Mouse (Mus musculus) retina, adult 2 months (tissue): ENCODE data around the gene Tle2.

ENCODE experiments used
- DNase-seq: peaks from one replicate; pipeline ENCODE4 v3.0.0-alpha.2; 2012; ENCODE audit warnings: low read depth, low spot score

The Tle2 gene

DNA sequence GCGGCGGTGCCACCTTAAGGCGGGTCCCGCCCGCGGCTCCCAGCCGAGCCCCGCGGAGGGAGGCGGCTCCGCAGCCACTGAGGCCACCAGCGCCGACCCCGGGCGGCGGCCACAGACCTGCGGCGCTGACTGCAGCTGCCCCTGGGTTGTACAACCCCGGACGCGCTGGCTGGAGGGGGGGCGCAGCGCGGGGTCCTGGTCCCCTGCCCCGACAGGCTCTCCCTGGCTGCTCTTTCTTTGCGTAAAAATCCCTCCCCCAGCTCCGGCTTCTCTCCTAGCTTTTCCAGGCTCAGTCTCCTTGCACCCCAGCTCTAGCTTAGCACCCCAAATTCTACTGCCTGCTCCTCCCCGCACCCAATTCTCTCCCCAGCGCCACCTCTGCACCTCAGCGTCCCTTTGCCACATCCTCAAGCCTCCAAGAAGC lies 859 bp downstream of the Tle2 start:
- DNase-seq = no peak

DNA sequence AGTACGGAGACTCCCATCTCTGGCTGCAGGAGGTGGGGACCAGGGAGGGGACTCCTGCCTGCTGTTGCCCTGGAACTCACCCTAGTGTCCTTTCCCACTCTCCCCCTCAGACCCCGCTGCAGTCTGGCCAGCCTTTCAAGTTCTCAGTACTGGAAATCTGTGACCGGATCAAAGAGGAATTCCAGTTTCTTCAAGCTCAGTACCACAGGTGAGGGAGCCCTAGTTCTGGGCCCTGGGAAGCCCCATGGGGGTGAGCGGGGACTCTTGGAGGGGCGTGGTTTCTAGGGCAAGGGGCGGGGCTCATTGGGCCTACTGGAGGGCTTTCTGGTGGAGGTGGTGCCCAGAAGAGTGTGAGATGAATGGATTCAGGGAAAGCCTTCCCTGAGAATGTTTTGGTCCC lies 1.3 kb downstream of the Tle2 start:
- DNase-seq = no peak

DNA sequence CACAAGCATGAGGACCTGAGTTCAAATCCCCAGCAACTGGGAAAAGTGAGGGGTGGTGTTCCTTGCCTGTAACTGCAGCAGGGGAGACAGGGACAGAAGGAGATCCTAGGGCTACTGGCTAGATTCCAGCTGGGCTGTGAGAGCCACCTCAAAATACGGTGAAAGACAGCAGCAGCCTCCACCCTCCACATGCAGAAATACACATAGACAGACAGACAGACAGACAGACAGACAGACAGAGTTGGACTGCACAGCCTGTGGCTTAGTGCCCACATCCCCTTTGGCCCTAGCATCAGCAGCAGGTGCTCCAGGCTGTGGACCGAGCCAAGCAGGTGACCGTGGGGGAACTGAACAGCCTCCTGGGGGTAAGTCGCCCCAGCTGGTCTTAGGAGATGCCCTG lies 5.6 kb downstream of the Tle2 start:
- DNase-seq = no peak

DNA sequence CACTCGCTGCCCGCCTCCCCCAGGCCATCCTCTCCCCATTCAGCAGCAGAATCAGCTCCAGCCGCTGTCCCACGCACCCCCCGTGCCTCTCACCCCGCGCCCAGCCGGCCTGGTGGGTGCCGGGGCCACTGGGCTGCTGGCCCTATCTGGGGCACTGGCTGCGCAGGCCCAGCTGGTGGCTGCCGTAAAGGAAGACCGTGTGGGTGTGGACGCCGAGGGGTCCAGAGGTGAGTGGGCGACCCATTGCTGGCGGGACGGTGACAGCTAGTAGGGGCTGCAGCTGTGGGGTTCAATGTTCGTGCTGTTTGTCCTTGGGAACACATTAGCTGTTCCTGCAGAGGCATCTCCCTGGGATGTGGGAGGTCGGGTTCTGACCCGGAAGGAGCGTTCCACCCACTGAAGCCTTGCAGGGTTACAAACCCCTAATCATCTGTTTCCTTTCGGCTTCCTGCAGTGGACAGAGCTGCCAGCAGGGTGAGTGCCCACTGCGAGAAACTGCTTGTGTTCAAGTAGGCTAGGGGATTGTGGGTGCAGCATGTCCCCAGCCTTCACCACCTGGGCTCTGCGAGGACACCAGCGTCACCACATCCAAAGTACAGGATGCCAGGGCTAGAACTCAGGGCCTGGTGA lies 6.2 kb downstream of the Tle2 start:
- no peak for DNase-seq

DNA sequence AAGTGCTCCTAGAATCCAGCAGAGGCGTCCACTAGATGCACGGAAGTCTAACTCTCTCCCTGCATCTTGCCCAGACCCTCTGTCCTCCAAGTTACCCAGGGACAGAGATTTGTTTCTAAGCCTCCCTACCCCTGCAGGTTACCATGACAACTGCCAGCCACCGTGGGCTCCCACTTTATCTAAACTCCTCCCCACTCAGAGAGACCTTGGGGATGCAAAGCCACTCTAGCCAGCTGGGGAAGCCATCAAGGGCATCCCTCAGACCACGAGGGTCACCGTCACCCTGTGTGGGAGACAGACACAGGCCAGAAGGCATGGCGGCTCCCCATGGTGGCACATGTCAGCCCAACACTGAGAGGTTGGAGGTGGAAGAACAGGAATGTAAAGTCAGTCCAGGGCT lies 9.0 kb downstream of the Tle2 start:
- no peak for DNase-seq

DNA sequence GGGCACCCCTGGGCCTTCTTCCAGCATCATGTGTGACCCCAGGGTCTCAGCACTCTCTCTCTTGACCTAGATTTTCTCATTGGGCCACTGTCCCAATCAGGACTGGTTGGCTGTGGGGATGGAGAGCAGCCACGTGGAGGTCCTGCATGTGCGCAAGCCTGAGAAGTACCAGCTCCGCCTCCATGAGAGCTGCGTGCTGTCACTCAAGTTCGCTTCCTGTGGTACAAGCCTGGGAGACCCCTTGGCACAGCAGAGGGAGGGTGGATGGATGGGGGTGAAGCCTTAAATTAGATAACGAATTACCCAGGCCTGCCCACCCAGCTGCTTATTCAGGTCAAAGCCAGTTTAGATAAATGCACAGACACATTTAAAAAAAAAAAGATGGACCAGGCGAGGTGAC lies 14.4 kb downstream of the Tle2 start:
- DNase-seq = no peak

DNA sequence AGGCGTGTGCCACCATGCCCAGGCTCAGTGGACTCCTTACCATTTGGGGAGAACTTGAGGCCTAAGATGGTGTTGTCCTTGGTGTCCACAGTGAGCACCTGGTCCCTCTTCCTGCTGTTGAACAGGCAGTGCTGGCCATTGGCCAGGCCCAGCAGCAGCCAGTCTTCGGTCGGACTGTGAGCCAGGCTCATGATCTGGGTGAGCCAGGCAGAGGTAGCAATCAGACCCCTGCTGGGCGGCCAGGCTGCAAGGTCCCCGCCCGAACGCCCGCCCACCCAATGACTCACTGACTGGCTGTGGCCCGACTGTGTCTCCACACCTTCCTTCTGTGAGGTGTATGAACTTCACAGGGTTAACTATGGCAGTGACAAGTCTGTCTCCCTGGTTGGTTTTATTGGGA lies 17.5 kb downstream of the Tle2 start:
- no peak for DNase-seq

DNA sequence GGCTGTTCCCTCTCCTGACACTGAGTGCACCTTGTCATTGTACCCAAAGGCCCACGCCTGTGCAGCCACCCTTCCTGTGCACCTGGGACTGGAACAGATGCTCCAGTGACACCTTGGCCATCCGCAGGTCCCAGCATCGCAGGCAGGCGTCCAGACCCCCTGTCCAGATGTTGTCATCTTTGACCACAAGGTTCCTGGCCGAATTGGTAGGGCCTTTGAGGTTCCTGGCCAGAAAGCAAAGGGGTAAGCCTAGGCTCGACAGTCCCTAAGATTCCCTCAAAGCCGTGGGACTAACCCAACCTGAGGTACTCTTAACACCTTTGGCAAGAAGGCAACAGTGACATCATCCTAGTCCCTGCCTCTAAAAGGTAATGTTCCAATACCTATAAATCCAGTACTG lies 18.3 kb downstream of the Tle2 start:
- no peak for DNase-seq

DNA sequence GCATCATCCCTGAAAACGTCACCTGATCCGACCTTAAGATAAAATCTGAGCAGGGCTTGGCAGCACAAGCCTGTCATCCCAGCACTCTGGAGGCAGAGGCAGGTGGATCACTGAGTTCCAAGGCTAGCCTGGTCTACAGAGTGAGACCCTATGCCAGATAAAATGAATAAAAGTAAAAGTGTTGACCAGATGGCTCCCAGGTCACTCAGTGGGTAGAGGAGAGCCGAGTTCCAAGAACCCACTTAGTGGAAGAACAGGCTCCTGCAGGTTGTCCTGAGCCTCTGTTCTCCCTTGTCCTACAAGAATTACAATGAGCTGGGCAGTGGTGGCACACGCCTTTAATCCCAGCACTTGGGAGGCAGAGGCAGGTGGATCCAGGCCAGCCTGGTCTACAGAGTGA lies 18.9 kb downstream of the Tle2 start:
- no peak for DNase-seq

DNA sequence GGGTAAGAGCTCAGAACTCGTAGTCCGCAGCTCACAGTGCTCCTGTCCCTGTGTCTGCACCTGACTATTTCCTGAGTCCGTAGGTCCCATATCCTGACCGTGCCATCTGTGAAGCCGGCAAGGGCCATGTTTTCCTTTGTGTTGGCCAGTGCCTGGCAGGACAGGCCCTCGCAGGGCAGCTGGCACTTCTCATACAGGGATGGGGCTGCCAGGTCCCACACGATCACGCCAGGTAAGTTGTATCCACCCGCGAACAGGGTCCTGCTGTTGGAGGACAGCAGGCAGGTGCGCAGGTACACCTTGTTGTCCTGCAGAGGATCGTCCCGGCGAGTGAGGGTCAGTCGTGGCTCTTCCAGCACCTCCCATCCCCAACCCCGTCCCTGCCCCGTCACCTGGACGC lies 19.6 kb downstream of the Tle2 start:
- no peak for DNase-seq

DNA sequence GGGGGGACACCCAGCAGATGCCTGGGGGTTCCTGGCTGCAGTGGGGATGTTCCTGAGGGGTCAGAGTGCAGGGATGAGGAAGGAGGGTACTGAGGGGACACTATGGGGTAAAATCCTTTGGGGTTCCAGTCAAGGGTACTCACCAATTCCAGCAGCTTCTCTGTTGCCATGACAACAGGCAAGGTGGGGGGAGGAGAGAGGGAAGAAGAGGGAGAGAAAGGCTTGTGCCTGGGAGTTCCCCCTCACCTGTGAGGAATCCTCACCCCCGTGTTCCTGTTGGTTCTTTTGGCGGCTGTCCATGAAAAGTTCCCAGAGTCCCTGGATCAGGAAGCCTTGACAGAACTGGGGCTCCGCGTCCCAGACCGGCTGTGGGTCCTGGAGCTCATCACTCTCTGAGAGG lies 21.2 kb downstream of the Tle2 start:
- no peak for DNase-seq

DNA sequence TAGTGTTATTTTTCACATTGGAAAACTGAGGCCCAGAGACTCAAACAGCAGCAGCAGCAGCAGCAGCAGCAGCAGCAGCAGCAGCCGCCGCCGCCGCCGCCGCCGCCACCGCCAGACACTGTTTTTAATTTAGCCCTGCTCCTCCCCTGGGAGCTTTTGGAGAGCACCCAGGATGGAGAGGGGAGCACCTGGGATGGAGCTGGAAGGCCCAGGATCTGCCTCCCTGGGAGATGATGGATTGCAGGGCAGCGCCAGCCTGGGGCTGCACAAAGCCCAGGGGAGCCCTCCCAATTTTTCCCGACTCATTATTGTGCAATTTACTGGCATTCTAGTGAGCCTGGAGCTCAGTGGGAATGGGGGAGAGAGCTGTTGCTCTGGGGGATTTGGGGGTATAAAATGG lies 22.2 kb downstream of the Tle2 start:
- no peak for DNase-seq

DNA sequence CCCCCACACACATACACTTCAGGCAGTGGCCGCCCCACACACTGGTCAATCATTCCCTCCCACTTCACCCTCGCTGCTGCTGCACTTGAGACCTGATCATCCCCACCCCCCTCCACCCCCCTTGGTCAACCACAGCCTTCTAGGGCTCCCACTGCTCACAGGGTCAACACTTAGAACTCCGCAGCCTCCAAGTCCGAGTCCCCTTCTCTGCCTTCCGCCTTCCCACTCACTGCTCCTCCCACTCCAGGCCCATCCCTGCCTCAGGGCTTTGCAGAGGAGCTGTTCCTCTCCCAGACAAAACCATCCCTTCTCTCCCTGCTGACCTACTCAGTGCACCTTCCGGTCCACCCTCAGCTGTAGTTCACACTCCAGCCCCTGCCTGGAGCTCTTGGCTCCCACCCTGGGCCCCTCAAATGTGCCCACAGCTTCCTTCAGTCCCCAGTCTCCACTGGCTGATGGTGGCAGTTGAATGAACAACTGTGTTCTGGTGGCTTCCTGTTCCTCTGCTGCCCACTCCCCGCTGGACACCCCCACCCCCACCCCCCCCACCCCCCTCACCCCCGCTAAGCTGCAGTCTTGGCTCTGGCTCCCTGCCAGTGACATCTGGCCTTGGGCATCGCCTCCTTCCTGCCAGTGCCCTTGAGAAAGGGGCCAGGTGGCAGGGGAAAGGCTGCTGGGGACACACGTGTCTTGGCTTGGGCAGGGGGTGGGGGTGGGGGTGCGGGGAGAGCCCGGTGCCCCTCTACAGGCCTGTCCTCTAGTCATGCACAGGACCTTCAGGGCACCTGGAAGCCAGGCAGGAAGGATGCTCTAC lies 23.0 kb downstream of the Tle2 start:
- no peak for DNase-seq

DNA sequence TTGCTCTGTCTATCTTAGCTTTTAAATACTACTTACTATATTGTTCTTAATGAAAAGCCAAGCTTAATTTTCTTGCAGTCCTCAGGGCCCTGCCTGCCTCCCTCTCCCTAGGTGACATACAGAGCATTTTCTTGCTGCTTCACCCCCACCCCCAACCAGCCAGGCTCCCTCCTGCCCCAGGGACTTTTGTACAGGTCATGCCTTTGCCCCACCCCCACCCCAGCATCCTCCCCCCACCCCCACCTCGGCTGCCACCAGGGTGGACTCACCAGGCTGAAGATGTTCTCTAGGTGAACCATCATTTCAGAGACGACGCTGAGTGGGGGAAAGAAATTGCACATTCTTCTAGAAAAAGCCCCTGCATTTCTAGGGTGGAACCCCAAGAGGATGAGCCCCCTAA lies 24.0 kb downstream of the Tle2 start:
- no peak for DNase-seq

DNA sequence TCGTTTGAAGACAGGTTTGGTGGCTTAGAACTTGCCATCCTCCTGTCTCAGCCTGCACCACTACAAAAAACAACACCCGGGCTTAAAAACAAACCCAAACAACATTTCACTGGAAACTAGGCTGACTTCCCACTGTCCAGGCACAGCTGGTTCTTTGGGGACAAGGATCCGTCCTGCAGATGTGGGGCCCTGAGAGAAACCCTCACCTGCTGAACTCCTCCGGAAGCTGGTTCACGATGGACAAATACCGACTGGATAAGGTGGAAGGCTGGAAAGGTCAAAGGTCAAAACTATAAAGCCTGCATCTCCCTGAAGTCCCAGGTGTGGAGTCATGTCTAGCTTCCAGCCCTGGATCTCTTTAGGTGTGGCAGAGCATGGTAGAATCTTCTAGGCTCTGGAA lies 24.5 kb downstream of the Tle2 start:
- no peak for DNase-seq

DNA sequence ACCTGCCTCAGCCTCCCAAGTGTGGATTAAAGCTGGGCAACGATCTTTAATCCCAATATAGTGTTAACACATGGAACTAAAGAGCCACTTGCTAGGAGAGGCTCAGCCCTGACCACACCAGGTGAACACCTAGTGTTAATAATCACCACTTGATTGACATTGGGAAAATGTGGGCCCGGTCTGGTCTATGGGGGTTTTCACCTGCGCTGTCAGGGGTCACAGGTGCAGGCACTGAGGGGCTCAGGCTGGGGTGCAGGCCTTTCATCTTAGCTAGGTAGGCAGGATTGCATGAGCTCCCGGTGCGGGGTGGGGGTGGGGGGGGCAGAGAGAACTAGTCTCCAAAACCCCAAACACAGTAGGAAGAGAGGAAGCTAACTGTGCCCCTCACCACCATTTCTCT lies 25.3 kb downstream of the Tle2 start:
- DNase-seq = no peak

DNA sequence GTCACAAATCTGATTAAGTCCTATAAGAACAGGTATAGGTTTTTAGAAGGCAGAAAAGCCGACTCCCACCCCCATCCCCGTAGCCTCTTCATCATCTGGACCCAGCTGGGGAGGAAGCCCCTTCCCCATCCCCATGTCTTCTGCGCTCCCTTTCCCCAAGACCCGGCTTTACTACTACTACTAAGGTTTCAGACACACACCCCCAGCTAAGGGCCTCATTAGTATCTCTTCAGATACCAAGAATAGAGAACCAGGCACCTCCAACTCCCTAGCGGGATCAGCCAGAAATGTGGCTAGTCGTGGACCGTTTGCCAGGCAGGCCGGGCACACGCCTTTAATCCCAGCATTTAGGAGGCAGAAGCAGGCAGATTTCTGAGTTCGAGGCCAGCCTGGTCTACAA lies 25.7 kb downstream of the Tle2 start:
- no peak for DNase-seq

DNA sequence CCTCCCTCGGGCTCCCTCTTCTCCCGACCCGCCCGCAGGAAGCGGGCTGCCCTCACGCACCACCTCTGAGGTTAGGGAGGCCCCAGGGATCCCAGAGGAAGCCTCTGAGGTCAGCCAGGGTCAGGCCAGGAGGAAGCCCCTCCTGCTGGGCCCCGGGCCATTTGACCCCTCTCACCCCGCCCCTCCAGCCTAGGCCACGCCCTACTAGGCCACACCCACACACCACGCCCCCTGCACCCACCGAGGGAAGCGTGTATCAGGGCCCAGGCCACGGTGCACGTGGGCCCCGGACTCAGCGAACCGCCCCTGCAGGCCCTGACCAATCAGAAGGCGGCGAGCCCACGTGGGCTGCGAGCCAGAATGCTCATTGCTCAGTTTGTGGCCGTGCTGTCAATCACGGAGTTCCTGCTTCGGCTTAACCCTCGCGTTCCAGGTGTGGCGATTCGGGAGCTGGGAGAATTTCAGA lies 26.4 kb downstream of the Tle2 start, which contains the start of gene Tle6:
TSS of gene Tle6 (minus strand) at position 336 of the 466 bp plus-strand sequence.
- peak; percentile 92 for DNase-seq

DNA sequence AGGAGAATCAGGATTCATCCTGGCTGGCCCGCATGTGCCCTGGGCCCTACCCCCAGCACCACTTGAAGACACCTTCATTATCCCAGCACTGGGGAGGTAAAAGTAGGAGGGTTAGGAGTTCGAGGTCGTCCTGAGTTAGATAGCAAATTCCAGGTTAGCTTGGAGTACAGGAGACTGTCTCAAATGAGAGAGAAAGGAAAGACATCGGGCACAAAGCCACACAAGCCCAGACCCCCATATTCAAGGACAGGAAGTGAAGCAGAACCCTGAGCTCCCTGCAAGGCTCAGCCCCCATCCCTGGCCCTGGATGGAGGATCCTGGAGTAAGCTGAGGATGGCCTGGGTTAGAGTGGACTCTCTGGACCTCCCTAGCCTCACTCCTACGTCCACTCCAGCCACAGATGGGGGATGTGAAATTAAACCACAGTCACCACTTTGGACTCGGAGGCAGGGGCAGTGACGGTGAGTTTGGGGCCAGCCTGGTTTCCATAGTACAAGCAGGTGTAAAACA lies 27.1 kb downstream of the Tle2 start:
- no peak for DNase-seq

DNA sequence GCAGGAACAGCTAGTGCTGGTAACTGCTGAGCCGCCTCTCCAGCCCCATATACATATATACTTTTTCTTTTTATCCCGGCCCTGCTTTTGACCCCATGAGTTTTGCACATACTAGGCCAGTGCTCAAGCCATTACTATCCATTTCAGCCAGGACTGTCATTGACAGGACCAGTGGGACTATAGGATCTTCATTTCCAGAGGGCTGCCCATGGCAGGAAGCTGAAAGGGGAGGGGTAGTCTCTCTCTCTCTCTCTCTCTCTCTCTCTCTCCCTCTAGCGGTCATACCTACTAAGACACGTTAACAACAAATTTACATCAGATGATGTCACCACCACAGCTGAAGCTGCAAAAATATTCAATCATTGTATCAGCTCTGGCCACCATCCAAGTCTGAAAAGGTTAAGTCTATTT lies 28.4 kb downstream of the Tle2 start:
- no peak for DNase-seq

DNA sequence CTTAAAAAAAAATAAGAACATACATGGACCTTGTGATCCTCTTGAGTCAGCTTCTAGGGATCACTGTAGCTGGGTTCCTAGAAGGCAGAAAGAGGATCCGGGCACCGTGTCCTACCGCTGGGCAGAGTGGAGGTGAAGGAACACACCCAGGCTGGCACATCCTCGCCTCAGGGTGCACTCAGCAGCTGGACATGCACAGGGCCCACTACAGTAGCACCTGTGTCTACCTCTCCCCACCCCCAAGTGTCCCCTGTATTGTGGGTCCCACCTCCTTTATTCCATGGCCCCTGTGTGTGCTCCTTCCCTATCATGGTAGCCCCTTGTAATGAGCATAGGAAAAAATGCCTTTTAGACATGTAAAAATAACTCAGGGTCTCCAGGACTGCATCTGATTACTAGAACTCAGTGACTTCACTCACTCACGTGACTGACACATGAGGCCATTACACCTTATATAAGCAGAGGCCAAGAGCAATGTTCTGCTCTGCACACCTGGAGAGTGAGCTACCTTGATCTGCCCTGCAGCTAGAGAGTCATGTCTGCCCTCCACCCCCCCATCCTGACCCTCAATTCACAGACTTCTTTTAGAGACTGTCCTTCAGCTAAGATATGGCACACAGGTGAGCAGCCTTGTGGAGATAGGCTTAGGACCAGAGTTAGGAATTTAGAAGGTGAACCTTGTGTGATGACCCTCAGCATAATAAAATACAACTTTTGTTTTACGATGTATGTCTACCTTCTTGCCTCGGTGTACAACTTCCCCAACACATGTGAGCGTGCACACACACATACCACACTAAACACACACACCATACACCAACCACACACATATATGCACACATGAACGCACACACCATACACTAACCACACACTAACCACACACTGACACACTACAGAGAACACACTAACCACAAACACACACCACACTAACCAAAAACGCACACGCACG lies 29.9 kb downstream of the Tle2 start:
- no peak for DNase-seq
